Mouse (Mus musculus) MEL (cell line): ENCODE measurements around the gene Cbr3. TPM values are rescaled to one million over a fixed set of nuclear protein-coding genes. Genes with fewer than 3 reads are reported as not detected.

ENCODE experiments used
- DNase-seq: peaks from one replicate; pipeline ENCODE4 v3.0.0; 2011; ENCODE audit warnings: low read depth, low spot score
- H3K27ac ChIP-seq: 2 replicates; pipeline ENCODE4 v1.5.1; 2012; ENCODE audit warnings: low read depth, mild to moderate bottlenecking, control low read depth, low read length, moderate library complexity; ENCODE audit not compliant: control insufficient read depth
- H3K27me3 ChIP-seq, 2 experiments: fragments of 150-350 bp in 1 of 2; sonication (generic) in 1 of 2; 2 replicates each; pipeline ENCODE4 v1.6.1; 2012; ENCODE audit warnings: low read length in 2 of 2, mild to moderate bottlenecking in 2 of 2, improper control_type of control experiment in 1 of 2, moderate library complexity in 1 of 2; ENCODE audit not compliant: insufficient read depth in 2 of 2, control insufficient read depth in 1 of 2
- H3K36me3 ChIP-seq, 2 experiments: 2 replicates each; pipeline ENCODE4 v1.6.1; 2012 to 2014; ENCODE audit warnings: low read length in 2 of 2, improper control_type of control experiment in 1 of 2, inconsistent platforms in 1 of 2, mild to moderate bottlenecking in 1 of 2; ENCODE audit not compliant: insufficient read depth in 2 of 2, control insufficient read depth in 1 of 2
- H3K4me1 ChIP-seq, 2 experiments: fragments of 150-350 bp in 1 of 2; sonication (generic) in 1 of 2; 2 replicates each; pipeline ENCODE4 v1.6.1; 2012; ENCODE audit warnings: low read length in 2 of 2, improper control_type of control experiment in 1 of 2, mild to moderate bottlenecking in 1 of 2; ENCODE audit not compliant: insufficient read depth in 2 of 2, control insufficient read depth in 1 of 2
- H3K4me3 ChIP-seq, 2 experiments: fragments of 150-350 bp in 1 of 2; sonication (generic) in 1 of 2; 2 replicates each; pipeline ENCODE4 v1.5.1; 2012; ENCODE audit warnings: low read depth in 2 of 2, low read length in 2 of 2, mild to moderate bottlenecking in 2 of 2, moderate library complexity in 2 of 2, control low read depth in 1 of 2, improper control_type of control experiment in 1 of 2; ENCODE audit not compliant: control insufficient read depth in 1 of 2, insufficient read depth in 1 of 2
- H3K79me2 ChIP-seq: 2 replicates; pipeline ENCODE4 v1.6.1; 2012; ENCODE audit warnings: mild to moderate bottlenecking, low read length, moderate library complexity; ENCODE audit not compliant: control insufficient read depth, poor library complexity, insufficient read depth
- H3K9ac ChIP-seq: 2 replicates; pipeline ENCODE4 v1.6.1; 2012; ENCODE audit warnings: low read depth, mild to moderate bottlenecking, control low read depth, low read length, moderate library complexity; ENCODE audit not compliant: control insufficient read depth, poor library complexity, severe bottlenecking
- H3K9me3 ChIP-seq: fragments of 150-350 bp; sonication (generic); replicated peaks from 2 replicates; pipeline ENCODE4 v1.6.1; 2012; ENCODE audit warnings: mild to moderate bottlenecking, low read length, improper control_type of control experiment, moderate library complexity; ENCODE audit not compliant: insufficient read depth
- BHLHE40 ChIP-seq: IDR thresholded peaks from 2 replicates; pipeline ENCODE4 v1.6.1; 2012; ENCODE audit warnings: low read depth, mild to moderate bottlenecking, inconsistent platforms, low read length, improper control_type of control experiment, borderline replicate concordance
- CHD1 ChIP-seq: IDR thresholded peaks from 2 replicates; pipeline ENCODE4 v1.6.1; 2012; ENCODE audit warnings: low read depth, mild to moderate bottlenecking, inconsistent platforms, low read length, improper control_type of control experiment
- CHD2 ChIP-seq: IDR thresholded peaks from 2 replicates; pipeline ENCODE4 v1.6.1; 2011; ENCODE audit warnings: low read length, improper control_type of control experiment
- CTCF ChIP-seq, 3 experiments: IDR thresholded peaks in 2 of 3; conservative IDR thresholded peaks in 1 of 3; 2 replicates each; pipeline ENCODE4 v1.5.1; 2011 to 2012; ENCODE audit warnings: low read length in 3 of 3, low read depth in 2 of 3, mild to moderate bottlenecking in 2 of 3, improper control_type of control experiment in 1 of 3, inconsistent platforms in 1 of 3, mixed read lengths in 1 of 3, moderate library complexity in 1 of 3; ENCODE audit not compliant: control insufficient read depth in 1 of 3, insufficient read depth in 1 of 3, poor library complexity in 1 of 3, severe bottlenecking in 1 of 3
- E2F4 ChIP-seq: IDR thresholded peaks from 2 replicates; pipeline ENCODE4 v1.6.1; 2011; ENCODE audit warnings: low read depth, low read length, improper control_type of control experiment, borderline replicate concordance
- ELF1 ChIP-seq: IDR thresholded peaks from 2 replicates; pipeline ENCODE4 v1.6.1; 2014; ENCODE audit warnings: low read depth, mild to moderate bottlenecking, inconsistent platforms, low read length, improper control_type of control experiment, moderate library complexity
- ETS1 ChIP-seq: IDR thresholded peaks from 2 replicates; pipeline ENCODE4 v1.6.1; 2012; ENCODE audit warnings: low read depth, mild to moderate bottlenecking, inconsistent platforms, low read length, improper control_type of control experiment, moderate library complexity
- GABPA ChIP-seq: IDR thresholded peaks from 2 replicates; pipeline ENCODE4 v1.6.1; 2012; ENCODE audit warnings: low read depth, mild to moderate bottlenecking, inconsistent platforms, low read length, improper control_type of control experiment, moderate library complexity
- GATA1 ChIP-seq: IDR thresholded peaks from 2 replicates; pipeline ENCODE4 v1.6.1; 2011; ENCODE audit warnings: low read depth, low read length, improper control_type of control experiment
- HCFC1 ChIP-seq: IDR thresholded peaks from 2 replicates; pipeline ENCODE4 v1.6.1; 2012; ENCODE audit warnings: low read depth, mild to moderate bottlenecking, inconsistent platforms, low read length, improper control_type of control experiment, moderate library complexity
- KAT2A ChIP-seq: conservative IDR thresholded peaks from 2 replicates; pipeline ENCODE4 v1.6.1; 2012; ENCODE audit warnings: low read depth, low read length, improper control_type of control experiment, inconsistent platforms
- MAFK ChIP-seq: IDR thresholded peaks from 2 replicates; pipeline ENCODE4 v1.6.1; 2011; ENCODE audit warnings: low read depth, mild to moderate bottlenecking, low read length, improper control_type of control experiment, borderline replicate concordance
- MAX ChIP-seq: IDR thresholded peaks from 2 replicates; pipeline ENCODE4 v1.6.1; 2011; ENCODE audit warnings: low read length, improper control_type of control experiment
- MYB ChIP-seq: IDR thresholded peaks from 2 replicates; pipeline ENCODE4 v1.6.1; 2011; ENCODE audit warnings: mild to moderate bottlenecking, low read depth, low read length, improper control_type of control experiment
- MYC ChIP-seq: IDR thresholded peaks from 2 replicates; pipeline ENCODE4 v1.6.1; 2011; ENCODE audit warnings: low read depth, mild to moderate bottlenecking, low read length, improper control_type of control experiment, moderate library complexity
- NELFE ChIP-seq: IDR thresholded peaks from 2 replicates; pipeline ENCODE4 v1.6.1; 2011; ENCODE audit warnings: low read depth, low read length, improper control_type of control experiment
- NRF1 ChIP-seq: IDR thresholded peaks from 2 replicates; pipeline ENCODE4 v1.6.1; 2014; ENCODE audit warnings: low read depth, mild to moderate bottlenecking, inconsistent platforms, low read length, improper control_type of control experiment, moderate library complexity; ENCODE audit not compliant: poor library complexity, insufficient read depth, severe bottlenecking
- POLR2A ChIP-seq, 2 experiments: IDR thresholded peaks; 2 replicates each; pipeline ENCODE4 v1.6.1; 2011 to 2012; ENCODE audit warnings: low read length in 2 of 2, mild to moderate bottlenecking in 2 of 2, control low read depth in 1 of 2, improper control_type of control experiment in 1 of 2, low read depth in 1 of 2, moderate library complexity in 1 of 2; ENCODE audit not compliant: control insufficient read depth in 1 of 2, insufficient read depth in 1 of 2, poor library complexity in 1 of 2
- POLR2AphosphoS5 ChIP-seq: IDR thresholded peaks from 2 replicates; pipeline ENCODE4 v1.6.1; 2012; ENCODE audit warnings: low read depth, borderline replicate concordance, mild to moderate bottlenecking, inconsistent platforms, low read length, moderate library complexity, mixed read lengths
- RAD21 ChIP-seq: IDR thresholded peaks from 2 replicates; pipeline ENCODE4 v1.6.1; 2011; ENCODE audit warnings: mild to moderate bottlenecking, low read depth, low read length, improper control_type of control experiment
- SIN3A ChIP-seq: IDR thresholded peaks from 2 replicates; pipeline ENCODE4 v1.6.1; 2012; ENCODE audit warnings: low read length, improper control_type of control experiment, inconsistent platforms
- SMC3 ChIP-seq: IDR thresholded peaks from 2 replicates; pipeline ENCODE4 v1.6.1; 2011; ENCODE audit warnings: low read depth, low read length, improper control_type of control experiment
- TAL1 ChIP-seq: IDR thresholded peaks from 2 replicates; pipeline ENCODE4 v1.6.1; 2012; ENCODE audit warnings: mild to moderate bottlenecking, inconsistent platforms, low read length, moderate library complexity, mixed read lengths
- TBP ChIP-seq: IDR thresholded peaks from 2 replicates; pipeline ENCODE4 v1.8.0; 2011; ENCODE audit warnings: low read depth, low read length, improper control_type of control experiment
- TCF12 ChIP-seq: IDR thresholded peaks from 2 replicates; pipeline ENCODE4 v1.6.1; 2014; ENCODE audit warnings: low read depth, mild to moderate bottlenecking, inconsistent platforms, low read length, improper control_type of control experiment, moderate library complexity
- UBTF ChIP-seq: IDR thresholded peaks from 2 replicates; pipeline ENCODE4 v1.6.1; 2012; ENCODE audit warnings: low read depth, mild to moderate bottlenecking, inconsistent platforms, low read length, improper control_type of control experiment, moderate library complexity, borderline replicate concordance; ENCODE audit not compliant: insufficient read depth
- USF1 ChIP-seq: IDR thresholded peaks from 2 replicates; pipeline ENCODE4 v1.6.1; 2014; ENCODE audit warnings: low read depth, mild to moderate bottlenecking, inconsistent platforms, low read length, improper control_type of control experiment, moderate library complexity
- USF2 ChIP-seq, 2 experiments: IDR thresholded peaks; 2 replicates each; pipeline ENCODE4 v1.6.1; 2011 to 2012; ENCODE audit warnings: improper control_type of control experiment in 2 of 2, low read length in 2 of 2, borderline replicate concordance in 1 of 2, inconsistent platforms in 1 of 2, low read depth in 1 of 2, mild to moderate bottlenecking in 1 of 2; ENCODE audit not compliant: insufficient read depth in 1 of 2
- ZC3H11A ChIP-seq: IDR thresholded peaks from 2 replicates; pipeline ENCODE4 v1.6.1; 2012; ENCODE audit warnings: low read depth, mild to moderate bottlenecking, inconsistent platforms, low read length, improper control_type of control experiment
- ZKSCAN1 ChIP-seq: IDR thresholded peaks from 2 replicates; pipeline ENCODE4 v1.6.1; 2012; ENCODE audit warnings: low read depth, mild to moderate bottlenecking, inconsistent platforms, low read length, improper control_type of control experiment, moderate library complexity
- ZNF384 ChIP-seq: IDR thresholded peaks from 2 replicates; pipeline ENCODE4 v1.6.1; 2012; ENCODE audit warnings: low read depth, mild to moderate bottlenecking, inconsistent platforms, low read length, improper control_type of control experiment
- polyA plus RNA-seq, 2 experiments: library from polyadenylated mRNA; stranded (reverse) in 1 of 2; unstranded in 1 of 2; fragments of >175 nt in 1 of 2; fragments of >200 nt in 1 of 2; gene quantifications; 2 replicates each; pipeline versions ENCODE4 v1.2.1 to v1.2.4; 2012; ENCODE audit warnings: low replicate concordance in 2 of 2, low read depth in 1 of 2; ENCODE audit not compliant: insufficient read length in 2 of 2, insufficient read depth in 1 of 2, missing spikeins in 1 of 2
- total RNA-seq: library from RNA; depleted of rRNA; stranded (reverse); fragments of 300-350 nt; gene quantifications from 2 replicates; pipeline ENCODE4 v1.2.3, GENCODE M21; 2012

The Cbr3 gene
- total and polyA plus RNA-seq, 3 experiments, result not detected

DNA sequence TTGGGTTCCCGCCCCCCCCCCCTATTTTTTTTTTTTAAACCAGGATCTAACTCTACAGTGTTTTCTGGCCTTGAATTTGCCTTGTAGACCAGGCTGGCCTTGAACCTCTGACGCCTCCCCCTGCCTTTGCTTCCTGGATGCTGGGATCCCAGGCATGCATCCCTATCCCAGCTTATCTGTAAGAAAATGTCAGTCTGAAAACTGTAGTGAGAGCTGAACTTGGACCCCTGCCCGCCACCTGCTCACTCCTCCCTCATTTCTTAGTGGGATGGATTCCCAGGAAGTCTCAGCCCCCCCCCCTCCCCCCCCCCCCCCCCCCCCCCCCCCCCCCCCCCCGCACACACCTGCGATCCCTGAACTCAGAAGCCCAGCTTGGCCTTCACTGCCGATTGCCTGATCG lies 3.4 kb downstream of the Cbr3 start:
- TF ChIP-seq CHD1 (no peak), ETS1 (no peak), RAD21 (no peak), HCFC1 (no peak), USF2 (IDR thresholded peaks at IDR 0.05; ENCODE audit: borderline replicate concordance in 1 of 2, insufficient read depth in 1 of 2, low read depth in 1 of 2, low read length in 2 of 2) (no peak), NRF1 (no peak), POLR2AphosphoS5 (no peak), BHLHE40 (no peak), CTCF (IDR thresholded peaks at IDR 0.05 in 2 of 3, conservative IDR thresholded peaks at IDR 0.05 in 1 of 3; ENCODE audit: control insufficient read depth in 1 of 3, insufficient read depth in 1 of 3, low read depth in 2 of 3, low read length in 3 of 3, poor library complexity in 1 of 3, severe bottlenecking in 1 of 3) (no peak), TAL1 (no peak), CHD2 (no peak), TCF12 (no peak), MAFK (no peak), GATA1 (no peak), MAX (no peak), MYB (no peak)
- TF ChIP-seq, all 39 proteins: peak for 0
- Histone ChIP-seq H3K4me3 (no peak overlapping the region; a peak in 1 of 4 replicates), H3K36me3 (no peaks in the 10 kb centered on the region), H3K4me1 (peaks cover 0 to 6% of the 10 kb centered on the region in 2 experiments; a peak in 2 of 4 replicates), H3K79me2 (no peaks in the 10 kb centered on the region), H3K9me3 (no peaks in the 10 kb centered on the region), H3K27ac (no peak overlapping the region), H3K27me3 (no peaks in the 10 kb centered on the region), H3K9ac (no peak overlapping the region)
- no peak for DNase-seq

DNA sequence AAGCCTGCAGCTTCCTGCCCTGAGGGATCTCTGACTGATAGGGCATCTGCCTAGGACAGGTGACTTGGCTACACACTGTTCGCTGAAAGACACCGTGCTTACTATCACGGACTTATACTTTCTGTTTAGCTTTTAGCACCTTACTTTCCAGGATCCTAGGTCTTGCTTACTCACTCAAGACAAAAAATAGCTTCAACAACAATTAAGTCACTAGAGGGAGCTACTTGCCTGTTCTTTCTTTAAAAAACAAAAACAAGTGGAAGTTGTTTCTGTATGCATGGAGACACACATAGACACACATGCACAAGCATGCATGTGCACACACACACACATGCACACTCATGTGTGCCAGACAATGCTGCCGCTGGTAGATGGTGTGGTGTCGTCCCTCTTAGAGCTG lies 3.9 kb downstream of the Cbr3 start:
- H3K27me3 ChIP-seq, result no peaks in the 10 kb centered on the region
- no peaks in the 10 kb centered on the region for H3K79me2 ChIP-seq
- peak; percentile 78 for DNase-seq
- TF ChIP-seq NELFE (no peak), SIN3A (peak; percentile 71; the same call in 1 of the 2 replicates), E2F4 (no peak), ZC3H11A (peak; percentile 77), KAT2A (no peak), POLR2A (IDR thresholded peaks at IDR 0.05; ENCODE audit: control insufficient read depth in 1 of 2, insufficient read depth in 1 of 2, low read depth in 1 of 2, low read length in 2 of 2, poor library complexity in 1 of 2) (no peak), CTCF (IDR thresholded peaks at IDR 0.05 in 2 of 3, conservative IDR thresholded peaks at IDR 0.05 in 1 of 3; ENCODE audit: control insufficient read depth in 1 of 3, insufficient read depth in 1 of 3, low read depth in 2 of 3, low read length in 3 of 3, poor library complexity in 1 of 3, severe bottlenecking in 1 of 3) (peak in 2 of 3 experiments; percentile 55 to 91; a peak in 4 of 6 replicates), RAD21 (peak; percentile 92), ELF1 (no peak), NRF1 (no peak), TCF12 (no peak), TBP (0 out of 2 replicates have a peak, but pooled peaks have one; percentile 15), MAX (peak; percentile 34; the same call in 1 of the 2 replicates), ZKSCAN1 (no peak), UBTF (no peak), GABPA (no peak), MYC (peak; percentile 50; the same call in 1 of the 2 replicates), HCFC1 (no peak), ZNF384 (no peak), SMC3 (peak; percentile 81), BHLHE40 (no peak), USF1 (no peak), GATA1 (no peak)
- no peaks in the 10 kb centered on the region for H3K9me3 ChIP-seq
- no peak overlapping the region for H3K27ac ChIP-seq
- H3K9ac ChIP-seq, result no peak overlapping the region
- H3K4me3 ChIP-seq, result peak overlapping the region; percentile 43 to 56
- H3K36me3 ChIP-seq, result no peaks in the 10 kb centered on the region
- peaks cover 0 to 6% of the 10 kb centered on the region in 2 experiments; a peak in 2 of 4 replicates for H3K4me1 ChIP-seq
